Mouse (Mus musculus): ENCODE data around the gene Slc15a5.

The Slc15a5 gene

DNA sequence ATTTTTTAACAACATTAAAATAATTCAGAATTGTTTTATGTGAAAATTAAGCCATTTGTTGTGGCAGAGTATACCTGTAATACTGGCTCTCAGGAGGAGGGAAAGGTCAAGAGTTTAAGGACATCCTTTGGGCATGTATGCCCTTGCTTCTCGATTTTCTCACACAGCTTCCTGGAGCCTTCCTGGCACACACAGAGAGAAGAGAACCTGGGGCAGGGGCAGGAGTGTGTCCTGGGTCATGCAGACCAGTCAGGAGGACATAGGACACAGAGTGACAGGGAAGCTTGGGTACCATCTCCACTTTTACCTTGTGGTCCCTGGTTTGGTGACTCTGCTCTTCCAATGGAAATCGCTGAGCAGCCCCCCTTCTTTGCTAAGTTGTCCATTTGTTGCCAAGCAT, 6.2 kb downstream of the Slc15a5 start:
- DNase-seq (ENCODE audit: low read depth, low spot score): no peak
- no peaks in the 10 kb centered on the region for H3K27me3 ChIP-seq (ENCODE audit: control insufficient read depth, insufficient read depth, low read length, poor library complexity, severe bottlenecking)
- no peaks in the 10 kb centered on the region for H3K36me3 ChIP-seq (ENCODE audit: control insufficient read depth, insufficient read depth, low read length, poor library complexity, severe bottlenecking)

DNA sequence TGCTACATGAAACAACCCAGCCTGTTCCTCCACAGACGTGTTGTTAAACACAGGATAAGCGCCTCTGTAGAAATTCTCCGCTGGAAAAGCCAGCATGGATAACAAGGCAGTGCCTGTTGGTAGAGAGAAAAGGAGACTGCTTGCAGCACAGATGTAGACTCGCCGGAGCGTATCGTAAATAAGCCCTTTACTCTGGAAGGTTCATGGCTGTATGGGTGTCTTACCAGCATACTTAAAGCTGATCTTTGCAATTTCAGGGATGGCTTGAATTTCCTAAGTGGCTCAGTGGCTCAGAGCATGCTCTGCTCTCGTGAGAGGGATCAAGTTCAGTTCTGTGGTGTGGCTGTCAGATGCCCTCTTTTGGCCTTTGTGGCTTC, 6.8 kb downstream of the Slc15a5 start:
- Histone ChIP-seq H3K36me3 (ENCODE audit: control insufficient read depth, insufficient read depth, low read length, poor library complexity, severe bottlenecking) (no peaks in the 10 kb centered on the region), H3K27me3 (ENCODE audit: control insufficient read depth, insufficient read depth, low read length, poor library complexity, severe bottlenecking) (no peaks in the 10 kb centered on the region)
- no peak for DNase-seq (ENCODE audit: low read depth, low spot score)

DNA sequence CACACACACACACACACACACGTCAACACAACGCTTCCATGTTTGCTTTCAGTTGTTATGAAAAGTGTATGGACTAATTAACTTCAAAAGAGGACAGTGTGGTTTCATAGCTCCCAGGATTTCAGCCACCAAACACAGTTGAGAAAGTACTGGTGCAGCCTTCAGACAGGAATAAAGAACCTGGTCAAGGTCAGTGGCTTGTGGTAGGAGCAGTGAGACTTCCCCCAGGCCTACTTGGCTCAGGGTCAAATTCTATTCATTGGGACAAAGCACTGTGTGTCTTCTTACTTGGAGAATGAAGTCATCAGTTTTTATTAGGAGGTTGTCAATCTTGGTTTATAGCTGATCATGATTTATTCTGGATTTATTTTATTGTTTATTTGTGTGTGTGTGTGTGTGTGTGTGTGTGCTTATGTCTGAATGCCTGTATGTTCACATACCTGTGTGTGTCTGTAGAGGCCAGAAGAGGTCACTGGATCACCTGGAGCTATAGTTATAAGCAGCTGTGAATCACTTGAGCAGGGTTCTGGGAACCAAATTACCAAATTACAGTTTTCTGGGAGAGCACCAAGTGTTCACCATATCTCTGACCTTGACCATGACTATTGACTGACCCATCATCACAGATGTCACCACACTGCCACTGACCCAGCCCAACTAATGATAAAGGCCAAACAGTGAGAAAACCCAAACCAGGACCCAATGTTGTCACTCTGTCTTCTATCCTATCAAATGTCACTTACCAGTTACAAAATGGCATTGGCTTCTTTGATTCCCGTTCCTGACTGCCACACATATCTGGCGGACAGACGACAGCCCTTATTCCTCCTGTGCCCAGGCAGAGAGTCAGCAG, 7.4 kb downstream of the Slc15a5 start:
- no peak for DNase-seq (ENCODE audit: low read depth, low spot score)
- Histone ChIP-seq H3K36me3 (ENCODE audit: control insufficient read depth, insufficient read depth, low read length, poor library complexity, severe bottlenecking) (no peaks in the 10 kb centered on the region), H3K27me3 (ENCODE audit: control insufficient read depth, insufficient read depth, low read length, poor library complexity, severe bottlenecking) (no peaks in the 10 kb centered on the region)

DNA sequence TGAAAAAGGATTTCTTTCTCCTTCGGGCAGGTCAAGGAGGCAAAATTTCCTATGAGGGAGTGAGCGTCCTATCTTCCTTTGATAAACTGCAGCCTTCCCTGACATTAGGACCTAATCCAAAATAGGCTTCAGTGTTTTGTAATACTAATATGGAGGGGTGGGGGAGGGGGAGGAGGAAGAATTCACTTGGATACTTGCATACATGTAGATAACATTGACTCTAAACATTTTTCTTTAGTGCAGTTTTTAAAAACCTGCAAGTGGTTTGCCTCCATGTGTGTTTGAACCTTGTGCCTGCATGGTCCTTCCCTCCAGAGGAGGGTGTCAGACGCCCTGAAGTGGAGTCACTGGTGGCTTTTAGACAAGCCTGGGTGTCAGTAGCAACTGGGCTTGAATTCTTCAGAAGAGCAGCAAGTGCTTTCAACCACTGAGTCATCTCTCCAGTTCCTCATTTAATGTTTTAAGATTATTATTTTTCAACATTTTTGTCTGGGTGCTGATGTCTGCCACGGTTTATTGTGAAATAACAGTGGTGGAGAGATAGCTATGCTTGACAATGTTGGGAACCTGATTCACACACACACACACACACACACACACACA, 8.1 kb downstream of the Slc15a5 start:
- Histone ChIP-seq H3K36me3 (ENCODE audit: control insufficient read depth, insufficient read depth, low read length, poor library complexity, severe bottlenecking) (no peaks in the 10 kb centered on the region), H3K27me3 (ENCODE audit: control insufficient read depth, insufficient read depth, low read length, poor library complexity, severe bottlenecking) (no peaks in the 10 kb centered on the region)
- DNase-seq (ENCODE audit: low read depth, low spot score): no peak

DNA sequence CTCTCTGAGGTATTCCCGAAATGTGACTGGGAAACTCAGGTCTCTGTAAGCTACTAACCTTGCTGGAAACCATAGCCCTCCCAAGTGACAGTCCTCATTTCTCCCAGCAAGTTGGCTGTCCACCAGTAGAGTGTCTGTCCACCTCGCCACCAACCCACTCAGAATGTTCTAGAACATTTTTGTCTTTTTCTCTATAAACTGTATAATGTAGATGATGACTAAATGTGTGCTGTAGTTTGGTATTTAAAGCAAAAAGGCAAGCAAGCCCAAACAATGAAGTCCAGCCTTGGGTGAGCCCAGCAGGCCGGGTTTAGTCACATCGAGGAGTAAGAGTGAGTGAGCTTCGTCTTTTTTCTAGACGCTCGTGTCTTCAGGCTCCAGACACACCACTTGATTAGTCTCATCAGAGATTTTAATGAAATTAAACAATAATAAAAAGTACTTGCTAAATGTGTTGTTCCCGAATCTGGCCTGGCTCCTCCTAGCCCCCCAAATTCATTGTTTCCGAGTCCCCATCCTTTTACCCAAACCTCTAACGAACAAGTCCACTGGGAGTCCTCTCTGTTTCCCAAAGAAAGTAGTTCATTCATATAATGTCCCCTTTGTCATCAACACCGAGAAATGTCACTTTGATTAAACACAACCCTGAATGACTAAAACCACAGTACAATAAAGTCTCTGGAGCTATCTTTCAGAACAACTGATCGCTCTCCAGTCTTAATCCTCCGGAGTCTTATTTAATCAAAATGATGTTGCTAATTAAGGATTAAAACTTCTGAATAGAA, 8.8 kb downstream of the Slc15a5 start:
- Histone ChIP-seq H3K27me3 (ENCODE audit: control insufficient read depth, insufficient read depth, low read length, poor library complexity, severe bottlenecking) (no peaks in the 10 kb centered on the region), H3K36me3 (ENCODE audit: control insufficient read depth, insufficient read depth, low read length, poor library complexity, severe bottlenecking) (no peaks in the 10 kb centered on the region)
- DNase-seq (ENCODE audit: low read depth, low spot score): no peak

DNA sequence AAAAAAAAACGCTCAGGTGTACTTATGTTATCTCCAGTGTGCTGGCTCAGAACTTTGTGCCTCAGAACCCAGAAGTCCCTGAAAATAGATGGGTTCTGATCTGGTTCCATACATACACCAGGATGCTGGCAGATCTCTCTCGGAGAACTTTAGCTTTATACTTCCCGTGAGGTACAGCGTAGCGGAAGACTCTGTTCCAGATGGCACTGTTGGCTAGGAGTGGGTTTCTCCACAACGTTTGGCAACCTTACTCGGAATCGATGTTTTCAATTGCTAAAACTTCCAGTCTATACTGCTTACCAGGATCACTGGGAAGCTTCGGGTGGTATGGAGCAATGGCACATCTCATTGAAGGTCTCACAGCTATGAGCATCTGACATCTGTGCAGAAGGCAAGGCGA, 9.8 kb downstream of the Slc15a5 start:
- no peaks in the 10 kb centered on the region for H3K36me3 ChIP-seq (ENCODE audit: control insufficient read depth, insufficient read depth, low read length, poor library complexity, severe bottlenecking)
- no peaks in the 10 kb centered on the region for H3K27me3 ChIP-seq (ENCODE audit: control insufficient read depth, insufficient read depth, low read length, poor library complexity, severe bottlenecking)
- DNase-seq (ENCODE audit: low read depth, low spot score): no peak

DNA sequence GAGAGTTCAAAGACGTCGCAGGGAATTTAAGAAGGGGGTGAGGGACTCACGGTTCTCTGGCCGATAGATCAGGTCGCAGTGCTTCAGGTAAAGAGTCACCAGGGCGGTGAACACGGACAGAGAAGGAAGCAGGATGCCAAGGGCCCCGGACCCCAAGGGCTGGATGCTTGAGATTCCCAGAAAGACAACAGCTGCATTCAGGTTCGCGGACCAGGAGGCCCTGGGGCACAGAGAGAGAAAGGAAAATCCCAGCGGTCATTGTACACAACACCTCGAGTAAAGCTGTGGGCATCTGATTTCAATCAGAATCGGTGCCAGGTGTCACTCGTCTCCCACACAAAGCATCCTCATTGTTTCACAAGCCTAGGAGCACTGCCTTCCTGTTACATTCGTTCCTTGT, 24.1 kb downstream of the Slc15a5 start:
- no peaks in the 10 kb centered on the region for H3K36me3 ChIP-seq (ENCODE audit: control insufficient read depth, insufficient read depth, low read length, poor library complexity, severe bottlenecking)
- DNase-seq (ENCODE audit: low read depth, low spot score): no peak
- no peaks in the 10 kb centered on the region for H3K27me3 ChIP-seq (ENCODE audit: control insufficient read depth, insufficient read depth, low read length, poor library complexity, severe bottlenecking)

DNA sequence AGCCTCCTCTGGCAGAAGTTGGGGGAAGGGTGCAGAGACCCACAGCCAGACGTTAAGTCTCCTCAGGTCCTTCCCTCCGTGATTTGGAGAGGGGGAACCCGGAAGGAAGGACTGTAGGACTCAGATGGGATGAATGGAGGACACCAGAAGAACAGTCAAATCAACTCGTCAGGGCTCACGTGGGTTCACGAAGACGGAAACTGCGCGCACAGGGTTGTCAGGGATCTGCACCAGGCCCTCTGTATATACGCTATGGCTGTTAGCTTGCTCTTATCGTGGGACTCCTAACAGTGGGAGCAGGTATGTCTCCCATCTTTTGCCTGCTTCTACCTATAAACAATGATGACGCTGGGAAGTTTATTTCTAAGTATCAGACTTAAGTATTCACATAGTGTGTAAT, 24.8 kb downstream of the Slc15a5 start:
- DNase-seq (ENCODE audit: low read depth, low spot score): no peak
- H3K36me3 ChIP-seq (ENCODE audit: control insufficient read depth, insufficient read depth, low read length, poor library complexity, severe bottlenecking): no peaks in the 10 kb centered on the region
- no peaks in the 10 kb centered on the region for H3K27me3 ChIP-seq (ENCODE audit: control insufficient read depth, insufficient read depth, low read length, poor library complexity, severe bottlenecking)

DNA sequence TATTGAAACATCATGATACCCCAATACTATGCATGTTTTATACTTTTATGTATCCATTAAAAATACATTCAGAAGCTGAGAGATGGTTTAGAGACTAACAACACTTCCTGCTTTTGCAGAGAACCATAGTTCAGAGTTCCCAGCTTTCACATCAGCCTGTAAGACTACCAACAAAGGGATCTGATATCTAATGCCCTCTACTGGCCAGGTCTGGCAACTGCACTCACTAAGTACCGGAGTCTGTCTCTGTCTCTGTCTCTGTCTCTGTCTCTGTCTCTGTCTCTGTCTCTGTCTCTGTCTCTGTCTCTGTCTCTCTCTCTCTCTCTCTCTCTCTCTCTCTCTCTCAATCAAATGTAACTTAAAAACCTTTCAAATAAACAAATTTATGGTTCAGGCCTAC, 25.6 kb downstream of the Slc15a5 start:
- DNase-seq (ENCODE audit: low read depth, low spot score): peak; percentile 2
- Histone ChIP-seq H3K27me3 (ENCODE audit: control insufficient read depth, insufficient read depth, low read length, poor library complexity, severe bottlenecking) (no peaks in the 10 kb centered on the region), H3K36me3 (ENCODE audit: control insufficient read depth, insufficient read depth, low read length, poor library complexity, severe bottlenecking) (no peaks in the 10 kb centered on the region)

DNA sequence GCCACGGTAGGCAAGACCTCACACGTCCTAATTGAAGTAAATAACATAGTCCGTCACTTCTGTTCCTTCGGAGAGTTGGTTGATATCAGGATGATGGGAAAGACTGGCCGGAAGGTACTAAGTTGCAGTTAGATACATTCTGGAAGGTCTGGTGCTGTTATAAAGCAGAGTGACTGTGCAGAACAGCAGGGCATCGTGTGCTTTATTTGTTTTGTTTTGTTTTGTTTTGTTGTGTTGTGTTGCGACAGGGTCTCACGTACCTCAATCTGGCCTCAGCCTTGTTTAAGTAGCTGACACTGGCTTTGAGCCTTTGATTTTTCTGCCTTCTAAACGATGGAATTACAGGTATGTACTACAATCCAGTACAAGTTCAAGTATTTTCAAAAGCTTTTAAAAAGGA, 26.0 kb downstream of the Slc15a5 start:
- no peak for DNase-seq (ENCODE audit: low read depth, low spot score)
- H3K27me3 ChIP-seq (ENCODE audit: control insufficient read depth, insufficient read depth, low read length, poor library complexity, severe bottlenecking): no peaks in the 10 kb centered on the region
- H3K36me3 ChIP-seq (ENCODE audit: control insufficient read depth, insufficient read depth, low read length, poor library complexity, severe bottlenecking): no peaks in the 10 kb centered on the region

DNA sequence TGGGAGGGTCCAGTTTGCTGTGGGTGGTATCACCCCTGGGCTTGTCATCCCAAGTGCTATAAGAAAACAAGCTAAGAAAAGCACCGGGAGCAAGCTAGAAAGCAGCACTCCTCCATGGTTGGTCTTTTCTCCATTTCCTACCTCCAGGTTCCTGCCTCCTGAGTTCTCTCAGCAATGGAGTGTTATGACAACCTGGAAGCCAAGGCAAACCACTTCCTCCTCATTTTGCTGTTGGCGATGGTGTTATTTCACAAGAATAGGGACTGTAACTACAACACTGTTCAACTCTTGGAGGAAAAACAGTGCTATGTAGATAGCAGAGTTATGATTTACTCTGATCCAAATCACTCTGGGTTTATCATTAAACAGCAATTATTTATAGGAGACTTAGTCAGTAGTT, 34.4 kb downstream of the Slc15a5 start:
- no peaks in the 10 kb centered on the region for H3K27me3 ChIP-seq (ENCODE audit: control insufficient read depth, insufficient read depth, low read length, poor library complexity, severe bottlenecking)
- no peaks in the 10 kb centered on the region for H3K36me3 ChIP-seq (ENCODE audit: control insufficient read depth, insufficient read depth, low read length, poor library complexity, severe bottlenecking)
- DNase-seq (ENCODE audit: low read depth, low spot score): no peak

DNA sequence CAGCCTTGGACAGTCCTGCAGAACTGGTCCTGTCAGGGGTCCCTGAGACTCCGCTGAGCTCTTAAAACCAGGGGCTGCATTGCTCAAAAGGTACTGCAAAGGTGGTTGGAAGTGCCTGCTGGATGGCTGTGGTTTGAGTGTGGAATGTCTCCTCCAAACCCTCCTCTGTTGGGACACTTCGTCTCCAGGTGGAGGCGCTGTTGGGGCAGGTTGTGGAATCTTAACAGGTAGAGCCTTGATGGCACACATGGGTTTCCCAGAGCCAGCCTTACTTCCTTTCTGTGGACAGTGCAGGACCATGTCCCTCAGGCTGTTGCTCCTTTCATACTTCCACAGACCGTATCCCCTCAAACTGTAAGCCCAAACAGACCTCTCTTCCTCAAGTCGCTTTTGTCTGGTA, 36.8 kb downstream of the Slc15a5 start:
- DNase-seq (ENCODE audit: low read depth, low spot score): no peak
- Histone ChIP-seq H3K36me3 (ENCODE audit: control insufficient read depth, insufficient read depth, low read length, poor library complexity, severe bottlenecking) (no peaks in the 10 kb centered on the region), H3K27me3 (ENCODE audit: control insufficient read depth, insufficient read depth, low read length, poor library complexity, severe bottlenecking) (no peaks in the 10 kb centered on the region)

DNA sequence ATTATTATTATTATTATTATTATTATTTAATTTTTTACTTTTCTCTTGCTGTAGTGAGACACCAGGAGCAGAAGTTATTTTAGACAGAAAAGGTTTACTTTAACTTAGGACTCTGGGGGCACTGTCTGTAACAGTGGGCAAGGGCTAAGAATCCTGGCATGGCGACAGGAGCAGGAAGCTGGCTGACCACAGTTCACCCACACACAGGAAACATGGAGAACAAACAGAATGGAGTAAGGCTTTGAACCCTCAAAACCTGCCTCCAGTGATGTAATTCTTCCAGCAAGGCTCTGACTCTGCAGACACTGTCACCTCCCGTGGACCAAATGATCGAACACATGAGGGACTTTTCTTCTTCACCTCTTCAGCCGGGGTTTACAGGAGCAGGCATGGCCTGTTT, 37.9 kb downstream of the Slc15a5 start:
- no peaks in the 10 kb centered on the region for H3K36me3 ChIP-seq (ENCODE audit: control insufficient read depth, insufficient read depth, low read length, poor library complexity, severe bottlenecking)
- DNase-seq (ENCODE audit: low read depth, low spot score): no peak
- no peaks in the 10 kb centered on the region for H3K27me3 ChIP-seq (ENCODE audit: control insufficient read depth, insufficient read depth, low read length, poor library complexity, severe bottlenecking)

DNA sequence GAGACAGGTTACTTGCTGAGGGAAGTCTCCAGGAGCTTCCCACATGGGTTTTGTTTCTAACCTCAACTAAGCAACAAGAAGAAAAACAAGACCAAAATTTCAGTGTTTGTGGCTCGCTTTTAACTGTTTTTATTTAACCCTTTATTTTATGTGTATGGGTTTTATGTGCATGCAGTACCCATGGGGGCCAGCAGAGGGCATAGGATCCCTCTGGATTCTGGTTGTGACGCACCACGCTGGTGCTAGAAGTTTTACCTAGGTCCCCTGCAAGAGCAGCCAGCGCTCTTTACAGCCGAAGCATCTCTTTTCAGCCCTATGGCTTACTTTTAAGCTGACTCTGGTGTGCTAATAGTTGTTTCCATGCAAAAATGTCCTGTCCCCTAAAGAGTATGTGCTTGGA, 42.1 kb downstream of the Slc15a5 start:
- DNase-seq (ENCODE audit: low read depth, low spot score): no peak
- H3K27me3 ChIP-seq (ENCODE audit: control insufficient read depth, insufficient read depth, low read length, poor library complexity, severe bottlenecking): no peaks in the 10 kb centered on the region
- no peaks in the 10 kb centered on the region for H3K36me3 ChIP-seq (ENCODE audit: control insufficient read depth, insufficient read depth, low read length, poor library complexity, severe bottlenecking)

DNA sequence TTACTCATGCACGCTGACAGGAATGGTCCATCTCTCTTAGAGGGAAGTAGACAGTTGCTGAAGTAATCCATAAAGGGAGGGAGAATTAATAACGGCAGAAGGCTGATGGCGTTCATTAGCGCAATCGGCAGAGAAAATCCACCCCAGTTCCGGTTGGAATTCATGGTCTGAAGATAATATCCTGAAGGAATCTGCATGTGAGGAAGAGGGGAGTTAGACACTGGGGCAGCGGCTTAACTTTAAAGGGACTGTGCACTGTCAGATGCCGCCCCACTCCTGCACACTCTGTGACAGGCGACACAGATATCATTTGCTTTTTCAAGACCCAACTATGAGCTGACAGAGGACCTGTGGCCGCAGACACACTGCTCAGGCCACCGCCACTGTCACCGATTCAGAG, 42.8 kb downstream of the Slc15a5 start:
- H3K27me3 ChIP-seq (ENCODE audit: control insufficient read depth, insufficient read depth, low read length, poor library complexity, severe bottlenecking): no peaks in the 10 kb centered on the region
- no peaks in the 10 kb centered on the region for H3K36me3 ChIP-seq (ENCODE audit: control insufficient read depth, insufficient read depth, low read length, poor library complexity, severe bottlenecking)
- DNase-seq (ENCODE audit: low read depth, low spot score): no peak
